Mouse (Mus musculus): ENCODE measurements around the gene Fsip1. TPM values are rescaled to one million over a fixed set of nuclear protein-coding genes. Genes with fewer than 3 reads are reported as not detected.

Gene Fsip1
- total and polyA plus RNA-seq, 3 experiments, result 0.37 to 0.45 TPM; not detected in 1

GRCm38 (mm10) chr2:118087044-118087726 is 169.6 kb downstream of the Fsip1 start:
- no peak for DNase-seq

GRCm38 (mm10) chr2:118085647-118086046 is 171.1 kb downstream of the Fsip1 start:
- DNase-seq, result no peak

- no peak for DNase-seq
Observed at GRCm38 (mm10) chr2:118084693-118085092, 172.1 kb downstream of the Fsip1 start.

- DNase-seq, result no peak
Observed at GRCm38 (mm10) chr2:118083652-118084051, 173.1 kb downstream of the Fsip1 start.

DNA sequence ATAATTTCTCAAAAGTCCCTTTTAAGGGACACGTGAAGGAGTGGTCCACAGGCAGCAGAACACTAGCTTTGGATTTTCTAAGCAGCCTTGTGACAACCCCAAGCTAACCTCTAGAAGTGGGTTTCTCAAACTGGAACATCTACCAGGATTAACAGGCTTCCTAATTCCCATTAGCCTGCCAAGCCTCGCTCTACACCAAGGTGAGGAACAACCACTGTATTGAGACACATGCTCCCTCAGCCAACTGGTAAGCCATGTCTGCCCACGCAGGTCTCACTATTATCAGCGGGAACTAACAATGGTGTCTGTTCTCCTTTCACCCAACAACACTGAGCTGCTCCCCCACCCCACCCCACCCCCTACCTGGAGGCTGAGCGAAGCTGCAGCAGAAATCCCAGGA is 175.2 kb downstream of the Fsip1 start:
- DNase-seq, result no peak

Small RNA genes lying within 50 kb of the gene (microRNA-seq; reads per million reads assigned to microRNA genes)
- 0 reads per million in 2 experiments for gene Gm22800

Other genes starting within 250 kb of the Fsip1 start
- 10 to 100 TPM; 19.3 to 19.9 TPM for gene Thbs1, start 145.1 kb downstream of the Fsip1 start, total RNA-seq (2021)
- 1.8 and 3.2 TPM in 2 replicates for gene Thbs1, start 145.1 kb downstream of the Fsip1 start, polyA plus RNA-seq (2012; rRNA removed)
- 1 to 10 TPM; 3.2 to 3.3 TPM for gene Gpr176, start 116.5 kb upstream of the Fsip1 start, total RNA-seq (2021)
- gene Gpr176, start 116.5 kb upstream of the Fsip1 start, polyA plus RNA-seq (2012; rRNA removed), result 1.0 and 1.5 TPM in 2 replicates
- 10 to 100 TPM; 15.1 to 17.0 TPM for gene Eif2ak4, start 131.7 kb upstream of the Fsip1 start, total RNA-seq (2021)
- gene Eif2ak4, start 131.7 kb upstream of the Fsip1 start, polyA plus RNA-seq (2012; rRNA removed), result 11.2 and 11.9 TPM in 2 replicates
- 100 to 1,000 TPM; 181 to 246 TPM for gene Srp14, start 222.7 kb upstream of the Fsip1 start, total RNA-seq (2021)
- 45.7 and 48.2 TPM in 2 replicates for gene Srp14, start 222.7 kb upstream of the Fsip1 start, polyA plus RNA-seq (2012; rRNA removed)